Comparison of ENCODE assay signal across 7 mouse cellular contexts in the genomic region with DNA sequence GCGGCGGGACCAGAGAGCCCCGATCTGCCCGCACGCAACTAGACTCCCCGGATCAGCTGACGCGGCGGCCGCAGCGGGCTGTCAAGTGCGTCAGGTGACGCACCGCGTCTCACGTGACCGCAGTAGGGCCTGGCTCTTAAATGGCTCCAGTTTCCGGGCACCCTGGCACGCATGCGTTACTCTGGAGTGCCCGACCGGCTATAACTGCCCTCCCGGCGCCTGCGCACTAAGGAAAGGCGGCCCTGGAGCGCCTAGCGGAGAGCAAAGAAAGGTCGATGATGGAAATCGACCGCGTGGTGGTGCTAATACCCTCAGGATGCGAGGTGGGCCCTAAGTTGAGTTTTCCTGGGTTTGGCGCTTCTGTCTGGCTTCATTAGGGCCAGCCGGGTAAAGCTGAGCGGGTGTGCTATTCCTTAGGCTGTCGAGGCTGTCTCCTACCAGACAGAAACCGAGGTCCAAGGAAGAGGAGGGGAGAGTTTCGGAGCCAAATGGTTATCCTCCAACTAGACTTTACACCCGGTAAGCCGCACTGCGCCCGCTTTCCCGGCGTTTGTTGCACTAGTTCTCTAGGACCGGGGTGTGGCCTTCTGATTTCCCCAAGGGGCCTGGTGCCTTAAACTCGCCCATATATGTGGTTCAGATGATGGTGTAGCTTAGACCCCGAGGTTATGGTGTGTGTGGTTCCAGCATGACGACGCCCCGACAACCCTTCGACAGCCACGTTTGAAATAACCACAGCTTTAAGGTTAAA. TPM values are rescaled to one million over a fixed set of nuclear protein-coding genes. Genes with fewer than 3 reads are reported as not detected.
DNase-seq lines count a peak whose midpoint lies in the region; ATAC-seq and TF ChIP-seq lines count a peak whose summit lies in the region.

A gene (minus strand): TSS at position 96 of the 751 bp plus-strand sequence.

- H3K9me3 ChIP-seq in embryonic facial prominence, embryonic 10.5 days: no peaks in the 10 kb centered on the region
- H3K9me3 ChIP-seq in intestine, postnatal 0 days (ENCODE audit: control insufficient read depth): no peaks in the 10 kb centered on the region
- H3K9me3 ChIP-seq in midbrain, embryonic 12.5 days: no peaks in the 10 kb centered on the region

- H3K36me3 ChIP-seq in embryonic facial prominence, embryonic 10.5 days (replicated peaks): no peaks in the 10 kb centered on the region
- no peaks in the 10 kb centered on the region for H3K36me3 ChIP-seq in intestine, postnatal 0 days (ENCODE audit: control insufficient read depth, insufficient read depth)
- peaks cover 5% of the 10 kb centered on the region; the same call in 1 of the 2 replicates for H3K36me3 ChIP-seq in midbrain, embryonic 12.5 days
- no peaks in the 10 kb centered on the region for H3K36me3 ChIP-seq in small intestine, adult 2 months (ENCODE audit: control insufficient read depth, insufficient read depth, low read length)

- H3K27ac ChIP-seq in embryonic facial prominence, embryonic 10.5 days (replicated peaks): peak within 1 kb of the TSS; percentile 85
- peak within 1 kb of the TSS; percentile 86 for H3K27ac ChIP-seq in intestine, postnatal 0 days (ENCODE audit: low read depth, low read length)
- H3K27ac ChIP-seq in midbrain, embryonic 12.5 days (replicated peaks): peak within 1 kb of the TSS; percentile 77
- H3K27ac ChIP-seq in small intestine, adult 2 months (ENCODE audit: insufficient read depth, low read depth, low read length): peak within 1 kb of the TSS; percentile 38

- intact Hi-C loops in left cerebral cortex, postnatal 4 days (cut with DNase I): loop anchor here (5.0 kb wide), 1 partner anchor 41 kb away; a partner anchor contains a TSS

- peak; percentile 96 for TF ChIP-seq CTCF in intestine, postnatal 0 days (IDR thresholded peaks at IDR 0.05; ENCODE audit: low read depth)
- TF ChIP-seq CTCF in small intestine, adult 2 months (IDR thresholded peaks at IDR 0.05; ENCODE audit: extremely low read depth, insufficient read length, insufficient replicate concordance, low read depth, low read length): peak; percentile 79

- peak; percentile 99 for DNase-seq in adrenal gland, postnatal 10 days
- DNase-seq in embryonic facial prominence, embryonic 10.5 days (ENCODE audit: low spot score): peak; percentile 100
- DNase-seq in gonadal fat pad, adult 2 months (ENCODE audit: low read depth): peak; percentile 87
- peak; percentile 100 for DNase-seq in left cerebral cortex, postnatal 4 days

- peaks cover 11% of the 10 kb centered on the region for H3K27me3 ChIP-seq in embryonic facial prominence, embryonic 10.5 days (replicated peaks; ENCODE audit: low read depth, poor library complexity, severe bottlenecking)
- no peaks in the 10 kb centered on the region for H3K27me3 ChIP-seq in intestine, postnatal 0 days (replicated peaks; ENCODE audit: control insufficient read depth, insufficient read depth, low read length)
- peaks cover 9% of the 10 kb centered on the region; the same call in 1 of the 2 replicates for H3K27me3 ChIP-seq in midbrain, embryonic 12.5 days
- H3K27me3 ChIP-seq in small intestine, adult 2 months (ENCODE audit: control insufficient read depth, insufficient read depth, low read length): no peaks in the 10 kb centered on the region

- H3K4me1 ChIP-seq in embryonic facial prominence, embryonic 10.5 days: peaks cover 23% of the 10 kb centered on the region
- no peaks in the 10 kb centered on the region for H3K4me1 ChIP-seq in intestine, postnatal 0 days (replicated peaks; ENCODE audit: control insufficient read depth, insufficient read depth, low read length)
- H3K4me1 ChIP-seq in midbrain, embryonic 12.5 days: peaks cover 20% of the 10 kb centered on the region
- H3K4me1 ChIP-seq in small intestine, adult 2 months (ENCODE audit: control insufficient read depth, insufficient read depth, insufficient read length, low read length): peaks cover 9% of the 10 kb centered on the region; the same call in 1 of the 2 replicates

- peak; percentile 48 for TF ChIP-seq POLR2A in small intestine, adult 2 months (IDR thresholded peaks at IDR 0.05; ENCODE audit: low read depth, low read length)

- peak; percentile 97 for ATAC-seq in intestine, postnatal 0 days
- peak; percentile 99 for ATAC-seq in midbrain, embryonic 12.5 days (ENCODE audit: low FRiP score, low read depth)

- peak within 1 kb of the TSS; percentile 86 for H3K9ac ChIP-seq in intestine, postnatal 0 days (ENCODE audit: low read depth, low read length)
- H3K9ac ChIP-seq in midbrain, embryonic 12.5 days (replicated peaks): peak within 1 kb of the TSS; percentile 80

- peak within 1 kb of the TSS; percentile 94 for H3K4me3 ChIP-seq in embryonic facial prominence, embryonic 10.5 days
- peak within 1 kb of the TSS; percentile 89 for H3K4me3 ChIP-seq in intestine, postnatal 0 days (ENCODE audit: low read depth, low read length)
- peak within 1 kb of the TSS; percentile 78 for H3K4me3 ChIP-seq in midbrain, embryonic 12.5 days
- H3K4me3 ChIP-seq in small intestine, adult 2 months (ENCODE audit: low read depth, low read length): peak within 1 kb of the TSS; percentile 84

- 4% methylated on average over 53 of the region's 53 CpGs for WGBS in embryonic facial prominence, embryonic 10.5 days
- WGBS in intestine, postnatal 0 days: 2% methylated on average over 52 of the region's 53 CpGs
- WGBS in midbrain, embryonic 12.5 days: 4% methylated on average over 53 of the region's 53 CpGs
- under 1% methylated on average over 53 of the region's 53 CpGs for WGBS in small intestine, adult 2 months

- H3K4me2 ChIP-seq in intestine, postnatal 0 days (replicated peaks; ENCODE audit: low read depth): peak within 1 kb of the TSS; percentile 91
- H3K4me2 ChIP-seq in midbrain, embryonic 12.5 days (replicated peaks): peak within 1 kb of the TSS; percentile 85

RNA-seq across cellular contexts. Expression of the gene that starts here (rescaled TPM):
- 10 to 100 TPM; 92.8 to 94.0 TPM for total RNA-seq in adrenal gland, postnatal 10 days (2021)
- 64.7 and 64.9 TPM in 2 replicates for polyA plus RNA-seq in embryonic facial prominence, embryonic 10.5 days (2016; fragmentation: Nextera tagmentation; extraction: Ambion mirVana)
- polyA plus RNA-seq in gonadal fat pad, adult 2 months (2012; rRNA removed): 163 and 172 TPM in 2 replicates
- polyA plus RNA-seq in intestine, postnatal 0 days (2015; fragmentation: Nextera tagmentation; extraction: Ambion mirVana): 140 and 151 TPM in 2 replicates
- total RNA-seq in left cerebral cortex, postnatal 4 days (2021): 100 to 1,000 TPM; 255 to 260 TPM
- polyA plus RNA-seq in midbrain, embryonic 12.5 days (2016; fragmentation: Nextera tagmentation; extraction: Ambion mirVana): 107 and 110 TPM in 2 replicates
- polyA plus RNA-seq in small intestine, adult 2 months (2012; rRNA removed): 41.9 and 70.8 TPM in 2 replicates

Comparison
In these comparisons a context has a peak if more than half of its experiments do, and no peak if none do; other contexts are left out.
1. Peak in every context shown above with its lines: DNase-seq, ATAC-seq, H3K4me3 ChIP-seq and H3K27ac ChIP-seq.